Comparison of ENCODE assay signal across 8 mouse cellular contexts in genomic region chr10:53434376-53435171, GRCm38 (mm10). TPM values are rescaled to one million over a fixed set of nuclear protein-coding genes. Genes with fewer than 3 reads are reported as not detected.
DNase-seq lines count a peak whose midpoint lies in the region; ATAC-seq and TF ChIP-seq lines count a peak whose summit lies in the region.

No protein-coding gene starts in this region.

- TF ChIP-seq EP300 in MEL (IDR thresholded peaks at IDR 0.05; ENCODE audit: low read depth in 1 of 2, low read length in 2 of 2), result no peak
- no peak for TF ChIP-seq EP300 in liver, embryonic 14.5 days (IDR thresholded peaks at IDR 0.05; ENCODE audit: low read depth)

- H3K4me2 ChIP-seq in forebrain, embryonic 12.5 days, result no peak overlapping the region
- H3K4me2 ChIP-seq in forebrain, embryonic 15.5 days (replicated peaks), result no peak overlapping the region
- no peak overlapping the region for H3K4me2 ChIP-seq in hindbrain, embryonic 13.5 days
- peak overlapping the region; percentile 65; the same call in 1 of the 2 replicates for H3K4me2 ChIP-seq in liver, embryonic 14.5 days (ENCODE audit: low read depth)

- no peak for DNase-seq in MEL (ENCODE audit: low read depth, low spot score)
- no peak for DNase-seq in liver, embryonic 14.5 days (ENCODE audit: low read depth in 3 of 3, low spot score in 3 of 3)
- no peak for DNase-seq in frontal cortex, postnatal 14 days (ENCODE audit: low spot score in 2 of 2)
- DNase-seq in cerebellum, postnatal 14 days, result no peak
- no peak for DNase-seq in right cerebral cortex, postnatal 25 days

- H3K27ac ChIP-seq in forebrain, embryonic 12.5 days, result peak overlapping the region; percentile 4; the same call in 1 of the 2 replicates
- H3K27ac ChIP-seq in forebrain, embryonic 15.5 days (replicated peaks), result no peak overlapping the region
- peak overlapping the region; percentile 99 for H3K27ac ChIP-seq in MEL (ENCODE audit: control insufficient read depth, low read depth, low read length)
- 0 out of 2 replicates have a peak overlapping the region, but pooled peaks have one; percentile 52 for H3K27ac ChIP-seq in hindbrain, embryonic 13.5 days
- H3K27ac ChIP-seq in liver, embryonic 14.5 days, result peak overlapping the region; percentile 87

- H3K36me3 ChIP-seq in forebrain, embryonic 12.5 days (replicated peaks), result no peaks in the 10 kb centered on the region
- no peaks in the 10 kb centered on the region for H3K36me3 ChIP-seq in forebrain, embryonic 15.5 days
- peaks cover 0 to 45% of the 10 kb centered on the region in 2 experiments; a peak in 2 of 4 replicates for H3K36me3 ChIP-seq in MEL (ENCODE audit: control insufficient read depth in 1 of 2, insufficient read depth in 2 of 2, low read length in 2 of 2)
- H3K36me3 ChIP-seq in hindbrain, embryonic 13.5 days, result no peaks in the 10 kb centered on the region
- no peaks in the 10 kb centered on the region for H3K36me3 ChIP-seq in liver, embryonic 14.5 days (replicated peaks; ENCODE audit: control insufficient read depth, insufficient read depth, low read depth)

- H3K79me2 ChIP-seq in MEL (ENCODE audit: control insufficient read depth, insufficient read depth, low read length, poor library complexity), result no peaks in the 10 kb centered on the region

- peaks cover 18% of the 10 kb centered on the region for H3K4me1 ChIP-seq in forebrain, embryonic 12.5 days
- H3K4me1 ChIP-seq in forebrain, embryonic 15.5 days, result peaks cover 25% of the 10 kb centered on the region
- H3K4me1 ChIP-seq in MEL (ENCODE audit: control insufficient read depth in 1 of 2, insufficient read depth in 2 of 2, low read length in 2 of 2), result peaks cover 32 to 38% of the 10 kb centered on the region in 2 experiments
- peaks cover 16% of the 10 kb centered on the region for H3K4me1 ChIP-seq in hindbrain, embryonic 13.5 days (replicated peaks)
- H3K4me1 ChIP-seq in liver, embryonic 14.5 days (replicated peaks; ENCODE audit: control insufficient read depth in 2 of 2, insufficient read depth in 2 of 2, low read length in 1 of 2), result peaks cover 33% of the 10 kb centered on the region in 2 experiments

- H3K4me3 ChIP-seq in forebrain, embryonic 12.5 days (replicated peaks), result no peak overlapping the region
- H3K4me3 ChIP-seq in forebrain, embryonic 15.5 days, result no peak overlapping the region
- H3K4me3 ChIP-seq in MEL (ENCODE audit: control insufficient read depth in 1 of 2, insufficient read depth in 1 of 2, low read depth in 2 of 2, low read length in 2 of 2), result no peak overlapping the region
- H3K4me3 ChIP-seq in hindbrain, embryonic 13.5 days, result no peak overlapping the region
- no peak overlapping the region for H3K4me3 ChIP-seq in liver, embryonic 14.5 days (ENCODE audit: insufficient read depth in 1 of 2, low read depth in 2 of 2, low read length in 2 of 2)

- TF ChIP-seq RAD21 in MEL (IDR thresholded peaks at IDR 0.05; ENCODE audit: low read depth, low read length), result no peak

- ATAC-seq in forebrain, embryonic 12.5 days (ENCODE audit: low FRiP score), result no peak
- no peak for ATAC-seq in forebrain, embryonic 15.5 days (replicated peaks)
- no peak for ATAC-seq in hindbrain, embryonic 13.5 days (ENCODE audit: low FRiP score)
- no peak for ATAC-seq in liver, embryonic 14.5 days (ENCODE audit: insufficient read depth)

- 0 out of 2 replicates have a peak, but pooled peaks cover 3% of the 10 kb centered on the region for H3K27me3 ChIP-seq in forebrain, embryonic 12.5 days
- H3K27me3 ChIP-seq in forebrain, embryonic 15.5 days, result no peaks in the 10 kb centered on the region
- H3K27me3 ChIP-seq in MEL (ENCODE audit: control insufficient read depth in 1 of 2, insufficient read depth in 2 of 2, low read length in 2 of 2), result no peaks in the 10 kb centered on the region
- H3K27me3 ChIP-seq in hindbrain, embryonic 13.5 days, result no peaks in the 10 kb centered on the region
- H3K27me3 ChIP-seq in liver, embryonic 14.5 days (ENCODE audit: control insufficient read depth, insufficient read depth, low read length), result no peaks in the 10 kb centered on the region

- no peak for TF ChIP-seq POLR2A in MEL (IDR thresholded peaks at IDR 0.05; ENCODE audit: control insufficient read depth in 1 of 2, insufficient read depth in 1 of 2, low read depth in 1 of 2, low read length in 2 of 2, poor library complexity in 1 of 2)

- no peaks in the 10 kb centered on the region for H3K9me3 ChIP-seq in forebrain, embryonic 12.5 days
- H3K9me3 ChIP-seq in forebrain, embryonic 15.5 days, result no peaks in the 10 kb centered on the region
- H3K9me3 ChIP-seq in MEL (replicated peaks; ENCODE audit: insufficient read depth, low read length), result no peaks in the 10 kb centered on the region
- no peaks in the 10 kb centered on the region for H3K9me3 ChIP-seq in hindbrain, embryonic 13.5 days
- no peaks in the 10 kb centered on the region for H3K9me3 ChIP-seq in liver, embryonic 14.5 days (ENCODE audit: control insufficient read depth, low read length)

- no peak overlapping the region for H3K9ac ChIP-seq in forebrain, embryonic 12.5 days
- no peak overlapping the region for H3K9ac ChIP-seq in forebrain, embryonic 15.5 days (replicated peaks)
- H3K9ac ChIP-seq in MEL (ENCODE audit: control insufficient read depth, low read depth, low read length, poor library complexity, severe bottlenecking), result peak overlapping the region; percentile 70
- H3K9ac ChIP-seq in hindbrain, embryonic 13.5 days, result no peak overlapping the region
- no peak overlapping the region for H3K9ac ChIP-seq in liver, embryonic 14.5 days (replicated peaks)

- TF ChIP-seq CTCF in MEL (IDR thresholded peaks at IDR 0.05 in 2 of 3, conservative IDR thresholded peaks at IDR 0.05 in 1 of 3; ENCODE audit: control insufficient read depth in 1 of 3, insufficient read depth in 1 of 3, low read depth in 2 of 3, low read length in 3 of 3, poor library complexity in 1 of 3, severe bottlenecking in 1 of 3), result no peak
- no peak for TF ChIP-seq CTCF in liver, embryonic 14.5 days (IDR thresholded peaks at IDR 0.05; ENCODE audit: low read depth)

- WGBS in forebrain, embryonic 12.5 days, result 67% methylated on average over 13 of the region's 13 CpGs
- WGBS in forebrain, embryonic 15.5 days, result 59% methylated on average over 13 of the region's 13 CpGs
- WGBS in hindbrain, embryonic 13.5 days, result 82% methylated on average over 13 of the region's 13 CpGs
- 56% methylated on average over 13 of the region's 13 CpGs for WGBS in liver, embryonic 14.5 days (ENCODE audit: insufficient replicate concordance)

TF ChIP-seq in MEL, 35 proteins besides CTCF, POLR2A, EP300 and RAD21:
- TF ChIP-seq POLR2AphosphoS5 (IDR thresholded peaks at IDR 0.05; ENCODE audit: borderline replicate concordance, low read depth, low read length) (no peak), GATA1 (IDR thresholded peaks at IDR 0.05; ENCODE audit: low read depth, low read length) (no peak), BHLHE40 (IDR thresholded peaks at IDR 0.05; ENCODE audit: borderline replicate concordance, low read depth, low read length) (no peak), HCFC1 (IDR thresholded peaks at IDR 0.05; ENCODE audit: low read depth, low read length) (no peak), USF2 (IDR thresholded peaks at IDR 0.05; ENCODE audit: borderline replicate concordance in 1 of 2, insufficient read depth in 1 of 2, low read depth in 1 of 2, low read length in 2 of 2) (no peak), RCOR1 (IDR thresholded peaks at IDR 0.05; ENCODE audit: low read depth, low read length) (no peak), POLR2AphosphoS2 (IDR thresholded peaks at IDR 0.05; ENCODE audit: low read length) (no peak), TCF12 (IDR thresholded peaks at IDR 0.05; ENCODE audit: low read depth, low read length) (no peak), MEF2A (IDR thresholded peaks at IDR 0.05; ENCODE audit: extremely low read depth, insufficient replicate concordance, low read depth, low read length, poor library complexity, severe bottlenecking) (no peak), ZKSCAN1 (IDR thresholded peaks at IDR 0.05; ENCODE audit: low read depth, low read length) (no peak), CHD2 (IDR thresholded peaks at IDR 0.05; ENCODE audit: low read length) (no peak), SMC3 (IDR thresholded peaks at IDR 0.05; ENCODE audit: low read depth, low read length) (no peak), UBTF (IDR thresholded peaks at IDR 0.05; ENCODE audit: borderline replicate concordance, insufficient read depth, low read depth, low read length) (no peak), MAX (IDR thresholded peaks at IDR 0.05; ENCODE audit: low read length) (no peak)

RNA-seq across cellular contexts. Expression of gene Cep85l, which starts 54.8 kb away (rescaled TPM):
- 5.3 TPM in 2 replicates for polyA plus RNA-seq in forebrain, embryonic 12.5 days (2016; fragmentation: Nextera tagmentation; extraction: Ambion mirVana)
- polyA plus RNA-seq in forebrain, embryonic 15.5 days (2015; fragmentation: Nextera tagmentation; extraction: Ambion mirVana), result 9.0 and 10.1 TPM in 2 replicates
- total RNA-seq in MEL (2012; rRNA removed), result 2.1 and 2.2 TPM in 2 replicates
- 10 to 100 TPM in 1 of 2 experiments, 1 to 10 TPM in 1; 3.0 to 43.1 TPM for polyA plus RNA-seq in MEL (2012; ENCODE audit: insufficient read depth in 1 of 2, insufficient read length in 2 of 2, low read depth in 1 of 2, low replicate concordance in 2 of 2, missing spikeins in 1 of 2)
- polyA plus RNA-seq in hindbrain, embryonic 13.5 days (2015; fragmentation: Nextera tagmentation; extraction: Ambion mirVana), result 5.7 TPM in 2 replicates
- 1.2 TPM in 2 replicates for polyA plus RNA-seq in liver, embryonic 14.5 days (2012; rRNA removed)
- 1.8 and 1.9 TPM in 2 replicates for polyA plus RNA-seq in liver, embryonic 14.5 days (2014; fragmentation: Nextera tagmentation; extraction: Ambion mirVana)
